Mouse (Mus musculus): ENCODE data around the gene Dpf3.

DNA sequence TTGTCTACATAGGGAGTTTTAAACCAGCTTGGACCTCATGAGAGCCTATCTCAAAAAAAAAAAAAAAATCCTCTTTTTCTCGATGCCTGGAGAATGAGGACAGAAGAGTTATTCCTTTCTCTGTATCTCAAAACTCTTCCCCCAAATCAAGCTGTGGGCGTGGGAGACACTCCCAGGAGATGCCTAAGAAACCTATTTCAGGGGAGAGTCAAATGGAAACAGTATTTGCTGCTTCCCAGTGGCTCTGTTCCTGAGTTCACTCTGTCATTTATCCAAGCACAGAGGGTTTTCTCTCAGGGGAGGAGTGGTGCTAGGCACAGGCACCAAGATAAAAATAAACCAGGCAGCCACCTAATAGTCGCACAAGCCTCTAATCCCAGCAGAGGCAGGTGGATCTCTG lies 5.3 kb upstream of the Dpf3 start:
- TF ChIP-seq GATA1 (IDR thresholded peaks at IDR 0.05; ENCODE audit: borderline replicate concordance, low read length): no peak
- no peak for TF ChIP-seq FLI1 (IDR thresholded peaks at IDR 0.05; ENCODE audit: low read length)
